Mouse (Mus musculus) hindbrain, embryonic 16.5 days (tissue): ENCODE measurements around the gene Tgfb1. TPM values are rescaled to one million over a fixed set of nuclear protein-coding genes. Genes with fewer than 3 reads are reported as not detected.

ENCODE experiments used
- ATAC-seq: fragments of 200-750 bp; cut with Nextera tagmentation; 2 replicates; pipeline ENCODE4 v1.8.0; 2017; ENCODE audit warnings: moderate TSS enrichment, moderate library complexity
- H3K27ac ChIP-seq: fragments of 300-500 bp; sonication (generic); 2 replicates; pipeline ENCODE4 v1.5.1; 2014; ENCODE audit warnings: low read depth, mild to moderate bottlenecking, control low read depth, low read length, moderate library complexity
- H3K27me3 ChIP-seq: fragments of 300-500 bp; sonication (generic); replicated peaks from 2 replicates; pipeline ENCODE4 v1.6.1; 2014; ENCODE audit warnings: low read length; ENCODE audit not compliant: control insufficient read depth, insufficient read depth
- H3K36me3 ChIP-seq: fragments of 300-500 bp; sonication (generic); 2 replicates; pipeline ENCODE4 v1.6.1; 2014; ENCODE audit warnings: mild to moderate bottlenecking, low read length, moderate library complexity, mixed read lengths; ENCODE audit not compliant: control insufficient read depth, insufficient read depth
- H3K4me1 ChIP-seq: fragments of 300-500 bp; sonication (generic); 2 replicates; pipeline ENCODE4 v1.6.1; 2014; ENCODE audit warnings: low read depth, low read length; ENCODE audit not compliant: control insufficient read depth, insufficient read depth
- H3K4me2 ChIP-seq: fragments of 300-500 bp; sonication (generic); 2 replicates; pipeline ENCODE4 v1.6.1; 2014; ENCODE audit warnings: mild to moderate bottlenecking, low read length, control low read depth, moderate library complexity
- H3K4me3 ChIP-seq: fragments of 300-500 bp; sonication (generic); 2 replicates; pipeline ENCODE4 v1.5.1; 2014; ENCODE audit warnings: mild to moderate bottlenecking, low read length, control low read depth, moderate library complexity
- H3K9ac ChIP-seq: fragments of 300-500 bp; sonication (generic); 2 replicates; pipeline ENCODE4 v1.6.1; 2014; ENCODE audit warnings: low read depth, mild to moderate bottlenecking, control low read depth, low read length, moderate library complexity
- H3K9me3 ChIP-seq: fragments of 300-500 bp; sonication (generic); 2 replicates; pipeline ENCODE4 v1.6.1; 2014; ENCODE audit warnings: mild to moderate bottlenecking, low read length, moderate library complexity; ENCODE audit not compliant: control insufficient read depth
- WGBS: fragments of 180-500 bp; shearing (Covaris S2); extraction: QIAGEN DNeasy Blood & Tissue Kit; methylation state at CpG from one replicate; pipeline ENCODE4 v1.1.7; 2014; 5-methylcytosine and 5-hydroxymethylcytosine counted together
- polyA plus RNA-seq: library from polyadenylated mRNA; unstranded; fragments of >200 nt; fragmentation: Nextera tagmentation; extraction: Ambion mirVana; gene quantifications from 2 replicates; pipeline ENCODE4 v1.2.1, GENCODE M21; 2015

Gene Tgfb1
- 0.63 and 1.2 TPM in 2 replicates for polyA plus RNA-seq

- H3K27me3 ChIP-seq = peaks cover 48% of the 10 kb centered on the region
- peak within 1 kb of the TSS; percentile 66 for H3K4me2 ChIP-seq
- H3K4me1 ChIP-seq = peaks cover 32% of the 10 kb centered on the region
- peak within 1 kb of the TSS; percentile 68 for H3K9ac ChIP-seq
- H3K27ac ChIP-seq = peak within 1 kb of the TSS; percentile 51; the same call in 1 of the 2 replicates
- H3K4me3 ChIP-seq = peak within 1 kb of the TSS; percentile 49
- under 1% methylated on average over 46 of the region's 69 CpGs for WGBS
- ATAC-seq = peak; percentile 25; the same call in 1 of the 2 replicates
- peaks cover 3% of the 10 kb centered on the region; the same call in 1 of the 2 replicates for H3K9me3 ChIP-seq
- peaks cover 2% of the 10 kb centered on the region; the same call in 1 of the 2 replicates for H3K36me3 ChIP-seq
Observed at GRCm38 (mm10) chr7:25686680-25687531, at the start of gene Tgfb1. TSS of gene Tgfb1 (plus strand) at chr7:25687002.

- Histone ChIP-seq H3K9me3 (no peaks in the 10 kb centered on the region), H3K4me2 (no peak overlapping the region), H3K27ac (no peak overlapping the region), H3K9ac (no peak overlapping the region), H3K27me3 (no peaks in the 10 kb centered on the region), H3K36me3 (peaks cover 10% of the 10 kb centered on the region), H3K4me1 (no peaks in the 10 kb centered on the region), H3K4me3 (no peak overlapping the region)
- WGBS = 91% methylated on average over 5 of the region's 5 CpGs
- no peak for ATAC-seq
Observed at GRCm38 (mm10) chr7:25637099-25637498, 49.7 kb upstream of the Tgfb1 start.

- Histone ChIP-seq H3K4me2 (no peak overlapping the region), H3K27ac (no peak overlapping the region), H3K9me3 (no peaks in the 10 kb centered on the region), H3K9ac (no peak overlapping the region), H3K36me3 (peaks cover 6% of the 10 kb centered on the region), H3K4me1 (no peaks in the 10 kb centered on the region), H3K4me3 (no peak overlapping the region), H3K27me3 (no peaks in the 10 kb centered on the region)
- no peak for ATAC-seq
- 91% methylated on average over 4 of the region's 4 CpGs for WGBS
Observed at GRCm38 (mm10) chr7:25639754-25640153, 47.0 kb upstream of the Tgfb1 start.

- Histone ChIP-seq H3K9ac (no peak overlapping the region), H3K27ac (no peak overlapping the region), H3K4me2 (no peak overlapping the region), H3K4me3 (no peak overlapping the region), H3K4me1 (no peaks in the 10 kb centered on the region), H3K36me3 (no peaks in the 10 kb centered on the region), H3K27me3 (no peaks in the 10 kb centered on the region), H3K9me3 (no peaks in the 10 kb centered on the region)
- no peak for ATAC-seq
- 79% methylated on average over 10 of the region's 10 CpGs for WGBS
Observed at GRCm38 (mm10) chr7:25644136-25644535, 42.7 kb upstream of the Tgfb1 start.

GRCm38 (mm10) chr7:25644631-25645030, 42.2 kb upstream of the Tgfb1 start:
- Histone ChIP-seq H3K4me2 (no peak overlapping the region), H3K4me1 (no peaks in the 10 kb centered on the region), H3K27ac (no peak overlapping the region), H3K9me3 (no peaks in the 10 kb centered on the region), H3K36me3 (no peaks in the 10 kb centered on the region), H3K9ac (no peak overlapping the region), H3K4me3 (no peak overlapping the region), H3K27me3 (no peaks in the 10 kb centered on the region)
- 69% methylated on average over 4 of the region's 4 CpGs for WGBS
- no peak for ATAC-seq

- no peaks in the 10 kb centered on the region for H3K36me3 ChIP-seq
Observed at GRCm38 (mm10) chr7:25645074-25645473, 41.7 kb upstream of the Tgfb1 start.

GRCm38 (mm10) chr7:25647574-25648123, 39.2 kb upstream of the Tgfb1 start:
- no peak overlapping the region for H3K4me2 ChIP-seq
- no peaks in the 10 kb centered on the region for H3K4me1 ChIP-seq
- no peak overlapping the region; the same call in 1 of the 2 replicates for H3K9ac ChIP-seq
- no peak for ATAC-seq
- 56% methylated on average over 5 of the region's 5 CpGs for WGBS
- H3K4me3 ChIP-seq = no peak overlapping the region
- H3K27me3 ChIP-seq = no peaks in the 10 kb centered on the region
- no peak overlapping the region for H3K27ac ChIP-seq
- no peaks in the 10 kb centered on the region for H3K9me3 ChIP-seq
- H3K36me3 ChIP-seq = no peaks in the 10 kb centered on the region

More at GRCm38 (mm10) chr7:25645074-25645473, 41.7 kb upstream of the Tgfb1 start:
- H3K4me3 ChIP-seq = no peak overlapping the region
- H3K27me3 ChIP-seq = no peaks in the 10 kb centered on the region
- H3K4me1 ChIP-seq = no peaks in the 10 kb centered on the region
- H3K27ac ChIP-seq = no peak overlapping the region
- H3K9ac ChIP-seq = no peak overlapping the region
- H3K4me2 ChIP-seq = no peak overlapping the region
- ATAC-seq = no peak
- H3K9me3 ChIP-seq = no peaks in the 10 kb centered on the region
- WGBS = 54% methylated on average over 14 of the region's 14 CpGs

- Histone ChIP-seq H3K27ac (no peak overlapping the region), H3K9ac (no peak overlapping the region), H3K4me3 (no peak overlapping the region), H3K4me2 (no peak overlapping the region), H3K36me3 (no peaks in the 10 kb centered on the region), H3K4me1 (no peaks in the 10 kb centered on the region), H3K9me3 (no peaks in the 10 kb centered on the region), H3K27me3 (no peaks in the 10 kb centered on the region)
- 79% methylated on average over 5 of the region's 5 CpGs for WGBS
- ATAC-seq = no peak
Observed at GRCm38 (mm10) chr7:25649839-25650238, 37.0 kb upstream of the Tgfb1 start.

- Histone ChIP-seq H3K27me3 (no peaks in the 10 kb centered on the region), H3K4me2 (no peak overlapping the region), H3K27ac (no peak overlapping the region), H3K4me1 (no peaks in the 10 kb centered on the region), H3K36me3 (no peaks in the 10 kb centered on the region), H3K9ac (no peak overlapping the region), H3K4me3 (no peak overlapping the region), H3K9me3 (no peaks in the 10 kb centered on the region)
- no peak for ATAC-seq
- WGBS = 91% methylated on average over 8 of the region's 8 CpGs
Observed at GRCm38 (mm10) chr7:25651281-25651680, 35.5 kb upstream of the Tgfb1 start.
